Mouse (Mus musculus) limb, embryonic 14.5 days (tissue): ENCODE measurements around the gene Txn1. TPM values are rescaled to one million over a fixed set of nuclear protein-coding genes. Genes with fewer than 3 reads are reported as not detected.

Experiments used
- ATAC-seq: fragments of 200-750 bp; cut with Nextera tagmentation; 2 replicates; pipeline ENCODE4 v1.8.0; 2017; ENCODE audit warnings: low read depth, moderate number of reproducible peaks, moderate TSS enrichment; ENCODE audit not compliant: low FRiP score
- DNase-seq: peaks from one replicate; pipeline ENCODE4 v3.0.0-alpha.2; 2015; ENCODE audit warnings: low spot score
- H3K27ac ChIP-seq: fragments of 300-500 bp; sonication (generic); replicated peaks from 2 replicates; pipeline ENCODE4 v1.5.1; 2014; ENCODE audit warnings: low read depth, mild to moderate bottlenecking, low read length, moderate library complexity, mixed read lengths
- H3K27me3 ChIP-seq: fragments of 300-500 bp; sonication (generic); 2 replicates; pipeline ENCODE4 v1.6.1; 2014; ENCODE audit warnings: low read length, mixed read lengths; ENCODE audit not compliant: control insufficient read depth, insufficient read depth
- H3K36me3 ChIP-seq: fragments of 300-500 bp; sonication (generic); 2 replicates; pipeline ENCODE4 v1.6.1; 2014; ENCODE audit warnings: mild to moderate bottlenecking, low read length, moderate library complexity, mixed read lengths; ENCODE audit not compliant: control insufficient read depth, insufficient read depth
- H3K4me1 ChIP-seq: fragments of 300-500 bp; sonication (generic); 2 replicates; pipeline ENCODE4 v1.6.1; 2014; ENCODE audit warnings: antibody characterized with exemption, low read length, mixed read lengths; ENCODE audit not compliant: control insufficient read depth, insufficient read depth
- H3K4me2 ChIP-seq: fragments of 300-500 bp; sonication (generic); replicated peaks from 2 replicates; pipeline ENCODE4 v1.6.1; 2014; ENCODE audit warnings: low read depth, mild to moderate bottlenecking, low read length, moderate library complexity; ENCODE audit not compliant: severe bottlenecking
- H3K4me3 ChIP-seq: fragments of 300-500 bp; sonication (generic); replicated peaks from 2 replicates; pipeline ENCODE4 v1.5.1; 2014; ENCODE audit warnings: low read length
- H3K9ac ChIP-seq: fragments of 300-500 bp; sonication (generic); 2 replicates; pipeline ENCODE4 v1.6.1; 2014; ENCODE audit warnings: mild to moderate bottlenecking, low read depth, low read length, moderate library complexity; ENCODE audit not compliant: severe bottlenecking
- H3K9me3 ChIP-seq: fragments of 300-500 bp; sonication (generic); 2 replicates; pipeline ENCODE4 v1.6.1; 2016; ENCODE audit warnings: low read length; ENCODE audit not compliant: control insufficient read depth
- POLR2A ChIP-seq: fragments of 200-500 bp; IDR thresholded peaks from 2 replicates; pipeline ENCODE4 v1.8.0; 2012; ENCODE audit warnings: inconsistent platforms, mild to moderate bottlenecking, moderate library complexity, borderline replicate concordance; ENCODE audit not compliant: insufficient read depth, insufficient read length; ENCODE audit errors: extremely low read depth
- WGBS: fragments of 180-500 bp; shearing (Covaris S2); extraction: QIAGEN DNeasy Blood & Tissue Kit; methylation state at CpG from one replicate; pipeline ENCODE4 v1.1.7; 2014; 5-methylcytosine and 5-hydroxymethylcytosine counted together
- polyA plus RNA-seq, 2 experiments: library from polyadenylated mRNA; depleted of rRNA in 1 of 2; stranded (reverse) in 1 of 2; unstranded in 1 of 2; fragments of >200 nt; fragmentation: Nextera tagmentation in 1 of 2; extraction: Ambion mirVana in 1 of 2; gene quantifications; 2 replicates each; pipeline versions ENCODE4 v1.2.1 to v1.2.3; 2012 to 2014

The Txn1 gene
- polyA plus RNA-seq (2012; rRNA removed) (237 and 292 TPM in 2 replicates), polyA plus RNA-seq (2014; fragmentation: Nextera tagmentation; extraction: Ambion mirVana) (372 and 378 TPM in 2 replicates)

GRCm38 (mm10) chr4:57956029-57956960 lies at the start of gene Txn1:
TSS of gene Txn1 (minus strand) at chr4:57956411.
- peak within 1 kb of the TSS; percentile 83 for H3K4me3 ChIP-seq
- WGBS: 2% methylated on average over 55 of the region's 71 CpGs

GRCm38 (mm10) chr4:58003501-58003900 lies 47.3 kb upstream of the Txn1 start:
- no peak overlapping the region for H3K9ac ChIP-seq
- no peaks in the 10 kb centered on the region for H3K36me3 ChIP-seq
- DNase-seq (no peak), ATAC-seq (no peak)
- no peaks in the 10 kb centered on the region for H3K4me1 ChIP-seq
- H3K27ac ChIP-seq: no peak overlapping the region
- H3K9me3 ChIP-seq: no peaks in the 10 kb centered on the region
- no peak overlapping the region for H3K4me2 ChIP-seq
- H3K27me3 ChIP-seq: no peaks in the 10 kb centered on the region
- WGBS: 56% methylated on average over 3 of the region's 3 CpGs
- no peak overlapping the region for H3K4me3 ChIP-seq
- no peak for TF ChIP-seq POLR2A

More at GRCm38 (mm10) chr4:57956029-57956960, at the start of gene Txn1:
- peak; percentile 99 for DNase-seq
- Histone ChIP-seq H3K9me3 (0 out of 2 replicates have a peak, but pooled peaks cover 5% of the 10 kb centered on the region), H3K27ac (peak within 1 kb of the TSS; percentile 85), H3K36me3 (peaks cover 8% of the 10 kb centered on the region), H3K4me1 (peaks cover 23% of the 10 kb centered on the region), H3K9ac (peak within 1 kb of the TSS; percentile 82), H3K4me2 (peak within 1 kb of the TSS; percentile 68), H3K27me3 (no peaks in the 10 kb centered on the region)
- peak; percentile 91; the same call in 1 of the 2 replicates for TF ChIP-seq POLR2A
- peak; percentile 97 for ATAC-seq

- Histone ChIP-seq H3K36me3 (no peaks in the 10 kb centered on the region), H3K9me3 (no peaks in the 10 kb centered on the region), H3K9ac (no peak overlapping the region), H3K4me1 (no peaks in the 10 kb centered on the region), H3K27ac (no peak overlapping the region), H3K27me3 (no peaks in the 10 kb centered on the region), H3K4me2 (no peak overlapping the region), H3K4me3 (no peak overlapping the region)
- ATAC-seq: no peak
- no peak for DNase-seq
- WGBS: 94% methylated on average over 1 of the region's 1 CpGs
- no peak for TF ChIP-seq POLR2A
Observed at GRCm38 (mm10) chr4:57991425-57991824, 35.2 kb upstream of the Txn1 start.

- Histone ChIP-seq H3K9me3 (no peaks in the 10 kb centered on the region), H3K4me1 (no peaks in the 10 kb centered on the region), H3K4me3 (no peak overlapping the region), H3K27me3 (no peaks in the 10 kb centered on the region), H3K9ac (no peak overlapping the region), H3K27ac (no peak overlapping the region), H3K36me3 (no peaks in the 10 kb centered on the region), H3K4me2 (no peak overlapping the region)
- DNase-seq: no peak
- TF ChIP-seq POLR2A: no peak
- WGBS: 90% methylated on average over 6 of the region's 6 CpGs
- no peak for ATAC-seq
Observed at GRCm38 (mm10) chr4:57974400-57975117, 18.3 kb upstream of the Txn1 start.

- ATAC-seq: no peak
- no peaks in the 10 kb centered on the region for H3K9me3 ChIP-seq
- no peaks in the 10 kb centered on the region for H3K27me3 ChIP-seq
- no peak for TF ChIP-seq POLR2A
- WGBS: 80% methylated on average over 6 of the region's 6 CpGs
- H3K4me2 ChIP-seq: no peak overlapping the region
- no peaks in the 10 kb centered on the region for H3K36me3 ChIP-seq
- no peak for DNase-seq
- no peak overlapping the region for H3K27ac ChIP-seq
- no peaks in the 10 kb centered on the region for H3K4me1 ChIP-seq
- H3K9ac ChIP-seq: no peak overlapping the region
- no peak overlapping the region for H3K4me3 ChIP-seq
Observed at GRCm38 (mm10) chr4:57973592-57974268, 17.5 kb upstream of the Txn1 start.
